Mouse (Mus musculus): ENCODE data around the gene Zfp568. TPM values are rescaled to one million over a fixed set of nuclear protein-coding genes. Genes with fewer than 3 reads are reported as not detected.

The Zfp568 gene
- 2.5 and 3.5 TPM in 2 replicates for total RNA-seq (2015; ENCODE audit: low replicate concordance)
- 3.0 and 4.2 TPM in 2 replicates for total RNA-seq (2017; ENCODE audit: low replicate concordance)

- ATAC-seq (replicated peaks; ENCODE audit: low FRiP score, poor library complexity, severe bottlenecking), result peak; percentile 98
These were observed at the start of gene Zfp568 for GRCm38 (mm10) chr7:29983690-29984380. Zfp568 (plus strand) TSS chr7:29983955.

- no peak for ATAC-seq (replicated peaks; ENCODE audit: low FRiP score, poor library complexity, severe bottlenecking)
These were observed 44.9 kb upstream of the Zfp568 start for GRCm38 (mm10) chr7:29938856-29939255.

DNA sequence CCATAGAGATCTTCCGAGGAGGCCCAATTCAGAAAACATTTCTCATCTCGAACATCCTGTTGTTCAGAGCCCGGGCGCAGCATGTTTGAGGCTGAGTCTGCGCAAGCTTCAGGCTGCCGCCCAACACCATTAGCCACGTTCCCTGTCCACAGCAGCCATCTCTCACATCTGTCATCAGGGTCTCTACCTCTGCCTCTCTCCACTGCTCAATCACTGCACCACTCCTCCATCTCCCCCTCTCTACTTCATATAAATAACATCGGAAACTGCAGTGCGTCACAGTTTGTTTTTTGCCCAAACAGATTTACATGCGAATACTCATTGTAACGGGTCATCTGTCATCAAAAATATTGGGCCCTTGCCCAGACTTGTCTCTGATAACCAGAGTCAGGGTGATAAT is 42.7 kb upstream of the Zfp568 start:
- no peak for ATAC-seq (replicated peaks; ENCODE audit: low FRiP score, poor library complexity, severe bottlenecking)

DNA sequence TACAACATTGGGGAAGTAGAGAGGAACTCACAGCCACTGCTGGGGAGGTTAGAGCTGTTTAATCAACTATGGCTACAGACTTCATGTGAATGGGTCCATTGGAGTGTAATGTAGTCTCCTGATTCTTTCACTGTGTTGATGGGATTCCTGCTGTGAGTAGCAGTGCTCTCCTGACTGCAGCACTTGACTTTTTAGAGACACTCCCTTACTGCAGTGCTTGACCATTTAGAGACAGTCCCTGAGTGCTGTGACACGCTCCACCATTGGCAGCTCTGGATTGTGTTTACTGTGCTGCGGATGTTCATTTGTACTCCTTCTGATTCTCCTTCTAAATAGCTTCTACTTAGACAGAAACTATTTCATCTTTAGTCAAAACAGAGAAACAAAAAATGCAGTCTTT is 41.0 kb upstream of the Zfp568 start:
- ATAC-seq (replicated peaks; ENCODE audit: low FRiP score, poor library complexity, severe bottlenecking), result no peak

GRCm38 (mm10) chr7:29943720-29944119 is 40.0 kb upstream of the Zfp568 start:
- ATAC-seq (replicated peaks; ENCODE audit: low FRiP score, poor library complexity, severe bottlenecking), result no peak

DNA sequence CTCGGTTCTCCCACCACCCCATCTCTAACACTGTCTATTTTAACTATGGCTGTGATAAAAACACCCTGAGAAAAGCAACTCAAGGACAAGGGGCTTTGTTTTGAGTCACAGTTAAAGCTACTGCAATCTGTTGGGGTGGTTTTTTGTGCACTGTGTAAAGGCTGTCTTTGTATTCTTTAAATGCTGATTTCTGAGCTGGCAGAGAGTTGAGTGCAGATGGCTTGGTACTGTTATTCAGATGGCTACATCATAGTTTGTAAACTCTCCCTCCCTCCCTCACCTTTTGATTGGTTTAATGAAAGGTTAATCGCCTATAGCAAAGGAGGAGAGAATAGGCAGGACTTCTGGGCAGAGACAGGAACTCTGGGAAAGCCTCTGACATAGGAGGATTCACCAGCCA is 39.6 kb upstream of the Zfp568 start:
- ATAC-seq (replicated peaks; ENCODE audit: low FRiP score, poor library complexity, severe bottlenecking), result no peak

DNA sequence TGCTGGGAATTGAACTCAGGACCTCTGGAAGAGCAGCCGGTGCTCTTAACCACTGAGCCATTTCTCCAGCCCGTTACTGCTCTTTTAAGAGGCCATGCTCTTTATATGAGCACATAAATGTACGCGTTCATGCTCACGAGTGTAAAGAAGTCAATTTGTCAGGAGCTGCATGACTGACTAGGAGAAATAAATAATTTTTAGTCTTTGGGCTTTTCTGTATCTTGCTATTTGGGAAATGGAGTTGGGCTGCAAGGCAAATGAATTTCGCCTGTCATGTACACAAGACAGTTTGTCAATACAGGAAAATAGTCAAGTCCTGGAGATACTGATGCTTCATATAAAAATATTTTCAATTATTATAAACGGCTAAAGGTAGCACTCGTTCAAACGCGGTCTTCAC is 30.7 kb upstream of the Zfp568 start:
- ATAC-seq (replicated peaks; ENCODE audit: low FRiP score, poor library complexity, severe bottlenecking), result no peak

GRCm38 (mm10) chr7:29953513-29954401 is 30.0 kb upstream of the Zfp568 start, which contains the start of gene Zfp74:
Zfp74 (minus strand) TSS chr7:29954089.
- ATAC-seq (replicated peaks; ENCODE audit: low FRiP score, poor library complexity, severe bottlenecking), result peak; percentile 86

DNA sequence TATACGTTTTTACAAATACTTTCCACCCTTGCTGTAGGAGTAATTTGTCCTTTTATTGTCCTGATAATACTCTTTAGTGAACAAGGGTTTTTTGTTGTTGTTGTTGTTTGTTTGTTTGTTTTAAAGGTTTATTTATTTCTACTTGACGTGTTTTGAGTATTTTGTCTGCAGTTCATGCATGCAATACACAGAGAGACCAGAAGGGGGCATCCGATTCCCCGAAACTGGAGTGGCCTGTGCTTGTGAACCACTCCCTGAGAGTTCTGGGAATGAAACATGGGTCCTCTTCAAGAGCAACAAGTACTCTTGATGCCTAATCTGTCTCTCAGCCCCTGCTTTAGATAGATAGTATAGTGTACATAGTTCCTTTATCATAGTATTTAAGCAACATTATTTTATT is 29.0 kb upstream of the Zfp568 start:
- peak; percentile 69 for ATAC-seq (replicated peaks; ENCODE audit: low FRiP score, poor library complexity, severe bottlenecking)

- ATAC-seq (replicated peaks; ENCODE audit: low FRiP score, poor library complexity, severe bottlenecking), result no peak
These were observed 27.5 kb upstream of the Zfp568 start for GRCm38 (mm10) chr7:29956257-29956656.

DNA sequence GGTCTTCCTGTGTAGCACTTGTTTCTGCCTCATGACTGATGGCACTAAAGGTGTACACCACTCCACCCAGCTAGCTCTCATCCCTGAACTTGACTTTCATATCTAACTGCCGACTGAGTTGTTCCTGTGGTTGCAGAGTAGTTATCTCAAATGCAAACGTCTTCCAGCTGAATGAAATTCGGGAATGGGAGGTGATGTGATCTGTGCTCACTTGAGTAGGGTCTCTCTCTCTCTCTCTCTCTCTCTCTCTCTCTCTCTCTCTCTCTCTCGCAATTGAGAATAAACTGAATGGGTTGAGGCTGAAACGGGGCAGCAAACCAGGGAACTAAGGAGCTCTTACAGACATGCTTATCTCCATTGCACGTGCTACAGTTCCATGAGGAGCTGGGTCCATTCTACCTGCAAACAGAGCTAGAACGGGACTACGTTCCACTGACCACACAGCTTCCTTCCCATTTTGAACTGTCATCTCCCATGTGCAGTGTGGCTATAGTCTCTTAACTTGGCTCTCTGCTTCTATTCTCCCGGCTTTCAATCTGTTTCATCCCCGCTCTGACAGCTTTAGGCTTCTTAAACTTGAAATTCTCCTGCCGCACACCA is 25.5 kb upstream of the Zfp568 start:
- ATAC-seq (replicated peaks; ENCODE audit: low FRiP score, poor library complexity, severe bottlenecking), result no peak

DNA sequence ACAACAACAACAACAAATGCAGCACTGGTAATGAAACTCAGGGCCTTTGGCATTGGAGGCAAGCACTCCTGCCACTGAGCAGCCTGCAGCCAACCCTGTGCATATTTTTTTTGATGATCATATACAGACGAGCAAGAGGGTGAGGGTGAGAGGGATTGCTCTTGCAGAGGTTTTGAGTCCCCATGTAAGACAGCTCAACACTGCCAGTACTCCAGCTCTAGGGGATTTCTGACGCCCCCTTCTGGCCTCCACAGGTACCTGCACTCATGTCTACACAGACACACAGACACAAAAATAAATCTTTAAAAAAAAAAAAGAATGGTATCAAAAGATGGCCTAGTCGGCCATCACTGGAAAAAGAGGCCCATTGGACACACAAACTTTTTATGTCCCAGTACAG is 24.8 kb upstream of the Zfp568 start:
- ATAC-seq (replicated peaks; ENCODE audit: low FRiP score, poor library complexity, severe bottlenecking), result no peak

GRCm38 (mm10) chr7:29965115-29965810 is 18.5 kb upstream of the Zfp568 start:
- ATAC-seq (replicated peaks; ENCODE audit: low FRiP score, poor library complexity, severe bottlenecking), result peak; percentile 90

DNA sequence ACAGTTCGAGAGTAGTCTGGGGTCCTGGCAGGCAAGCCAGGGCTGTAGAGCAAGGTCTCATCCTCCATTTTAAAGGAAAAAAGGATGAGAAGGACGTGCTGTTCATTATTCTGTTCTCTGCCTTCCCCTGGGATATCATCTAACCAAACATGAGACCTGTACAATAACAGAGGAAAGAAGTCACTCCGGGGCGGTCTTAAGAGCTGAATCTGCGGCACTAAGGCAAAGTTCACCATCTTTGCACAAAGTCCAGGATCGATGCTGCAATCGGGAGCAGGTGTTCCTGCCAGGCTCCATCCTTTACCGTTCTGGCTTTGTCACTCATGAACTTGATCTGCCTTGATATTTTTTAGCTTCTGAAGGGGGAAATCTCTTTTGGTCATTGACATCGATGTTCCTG is 13.1 kb upstream of the Zfp568 start:
- ATAC-seq (replicated peaks; ENCODE audit: low FRiP score, poor library complexity, severe bottlenecking), result no peak

DNA sequence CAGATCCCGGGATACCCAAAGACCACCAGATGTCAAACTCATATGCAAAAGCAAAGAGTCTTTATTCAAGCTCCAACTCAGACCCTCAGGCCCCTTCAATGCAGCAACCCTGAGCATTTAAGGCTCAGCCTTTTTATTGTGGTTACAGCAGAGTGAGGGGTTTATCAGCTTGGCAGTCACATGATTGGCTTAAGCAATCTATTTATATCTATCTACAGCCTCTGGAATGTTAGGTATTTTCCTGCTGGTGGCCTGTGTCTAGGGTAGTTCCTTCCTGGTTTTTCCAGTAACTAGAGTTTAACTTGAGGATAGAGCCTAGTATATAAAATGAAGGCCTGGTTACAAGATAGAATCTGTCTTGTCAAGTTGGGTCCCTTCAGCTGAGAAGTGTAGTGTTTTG is 3.0 kb upstream of the Zfp568 start:
- no peak for ATAC-seq (replicated peaks; ENCODE audit: low FRiP score, poor library complexity, severe bottlenecking)

DNA sequence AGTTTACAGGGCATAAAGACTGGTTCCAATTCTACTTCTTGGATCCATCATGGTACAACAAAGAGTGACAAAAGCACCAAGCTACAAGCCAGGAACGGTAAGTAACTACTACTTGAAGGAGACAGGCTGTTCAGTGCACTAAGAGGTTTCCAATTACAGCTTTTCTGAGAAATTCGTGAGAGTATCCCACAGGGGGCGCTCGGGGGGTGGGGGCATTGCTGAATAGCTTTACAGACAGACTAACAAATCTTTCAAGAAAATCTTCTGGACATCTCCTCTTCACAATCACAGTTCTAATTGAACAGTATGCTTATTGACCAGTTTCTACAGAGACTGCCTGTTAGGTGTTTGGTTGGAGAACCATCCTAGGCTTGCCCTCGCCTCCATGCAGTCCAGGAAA is 2.3 kb upstream of the Zfp568 start:
- ATAC-seq (replicated peaks; ENCODE audit: low FRiP score, poor library complexity, severe bottlenecking), result no peak

DNA sequence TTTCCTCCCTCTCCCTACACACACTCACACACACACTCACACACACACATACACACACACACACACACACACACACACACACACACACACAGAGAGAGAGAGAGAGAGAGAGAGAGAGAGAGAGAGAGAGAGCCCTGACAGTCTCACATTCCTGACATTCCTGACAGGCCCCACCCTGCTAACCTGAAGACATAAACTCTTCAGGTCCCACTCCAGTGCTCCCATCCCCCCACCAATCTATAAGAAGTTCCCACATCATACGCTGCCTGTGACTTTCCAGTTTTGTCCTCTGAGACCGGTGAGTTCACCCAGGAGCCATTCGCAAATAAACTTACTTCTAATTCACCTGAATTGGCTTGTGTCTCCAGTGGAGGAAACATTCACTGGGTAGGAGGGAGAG is 1.9 kb upstream of the Zfp568 start:
- ATAC-seq (replicated peaks; ENCODE audit: low FRiP score, poor library complexity, severe bottlenecking), result no peak

- no peak for ATAC-seq (replicated peaks; ENCODE audit: low FRiP score, poor library complexity, severe bottlenecking)
These were observed 1.4 kb upstream of the Zfp568 start for GRCm38 (mm10) chr7:29982341-29982740.

DNA sequence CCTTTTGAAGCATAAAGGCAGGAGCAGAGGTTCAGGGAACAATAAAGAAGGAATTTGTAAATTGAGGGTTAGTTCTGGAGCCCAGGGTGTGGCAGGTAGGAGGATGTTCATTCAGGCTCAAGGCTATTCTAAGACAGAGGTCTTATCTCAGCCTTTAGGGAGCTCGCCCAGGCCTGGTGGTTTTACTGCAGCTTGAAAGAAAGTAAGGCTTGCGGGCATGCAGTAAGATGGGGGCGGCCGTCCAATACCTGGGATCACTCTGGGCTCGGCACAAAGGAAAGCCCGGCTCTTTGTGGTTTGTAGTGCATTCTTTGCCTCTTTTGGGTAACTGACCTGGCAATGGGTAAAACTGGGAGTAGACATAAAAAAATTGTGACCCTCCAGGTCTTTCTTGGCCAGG is 824 bp upstream of the Zfp568 start:
- ATAC-seq (replicated peaks; ENCODE audit: low FRiP score, poor library complexity, severe bottlenecking), result no peak

GRCm38 (mm10) chr7:29983340-29983689 is 440 bp upstream of the Zfp568 start:
- peak; percentile 55; the same call in 1 of the 2 replicates for ATAC-seq (replicated peaks; ENCODE audit: low FRiP score, poor library complexity, severe bottlenecking)
